Mouse (Mus musculus) gastrocnemius, adult 2 months (tissue): ENCODE measurements around the gene Rspo3. TPM values are rescaled to one million over a fixed set of nuclear protein-coding genes. Genes with fewer than 3 reads are reported as not detected.

Experiments
- DNase-seq: peaks from one replicate; pipeline ENCODE4 v3.0.0; 2022
- H3K27ac ChIP-seq: fragments of 200-600 bp; 2 replicates; pipeline ENCODE4 v1.8.1; 2022; ENCODE audit warnings: mild to moderate bottlenecking
- H3K4me3 ChIP-seq: fragments of 200-600 bp; 2 replicates; pipeline ENCODE4 v1.8.1; 2022; ENCODE audit warnings: mild to moderate bottlenecking, moderate library complexity
- CTCF ChIP-seq: fragments of 200-600 bp; IDR thresholded peaks from 2 replicates; pipeline ENCODE4 v1.8.1; 2022; ENCODE audit warnings: antibody characterized with exemption, mild to moderate bottlenecking, moderate library complexity
- intact Hi-C: fragments of 180-260 bp; cut with DNase I; formaldehyde crosslinking; loops from one replicate; pipeline ENCODE4 v1.15.1; 2025
- total RNA-seq, 2 experiments: library from RNA; stranded (reverse); gene quantifications; 2 replicates each; pipeline ENCODE4 v1.2.3; 2021

The Rspo3 gene
- total RNA-seq, 2 experiments from 2014 or later: 1.8 to 4.2 TPM

GRCm38 (mm10) chr10:29414361-29414760, 121.3 kb downstream of the Rspo3 start:
- peak; percentile 29 for DNase-seq
- intact Hi-C loops: no loop called here
- Histone ChIP-seq H3K27ac (no peak overlapping the region), H3K4me3 (no peak overlapping the region)
- no peak for TF ChIP-seq CTCF

- no peak for TF ChIP-seq CTCF
- Histone ChIP-seq H3K4me3 (no peak overlapping the region), H3K27ac (no peak overlapping the region)
- intact Hi-C loops: no loop called here
- DNase-seq: no peak
These were observed 132.9 kb downstream of the Rspo3 start for GRCm38 (mm10) chr10:29402656-29403268.

Other genes starting within 250 kb of the Rspo3 start
- gene Echdc1, start 222.7 kb downstream of the Rspo3 start, total RNA-seq: 10 to 100 TPM; 30.6 to 42.4 TPM
- 10 to 100 TPM; 56.5 to 60.7 TPM for gene Rnf146, start 173.4 kb downstream of the Rspo3 start, total RNA-seq